Mouse (Mus musculus) c-Kit-positive CD71-negative TER-119-negative erythroid progenitor cells, embryonic 14.5 days (primary cell): ENCODE results near the gene Slc39a9.

Source experiments
- DNase-seq: peaks from one replicate; pipeline ENCODE4 v3.0.0-alpha.2; 2013; ENCODE audit warnings: low read depth

Gene Slc39a9

DNA sequence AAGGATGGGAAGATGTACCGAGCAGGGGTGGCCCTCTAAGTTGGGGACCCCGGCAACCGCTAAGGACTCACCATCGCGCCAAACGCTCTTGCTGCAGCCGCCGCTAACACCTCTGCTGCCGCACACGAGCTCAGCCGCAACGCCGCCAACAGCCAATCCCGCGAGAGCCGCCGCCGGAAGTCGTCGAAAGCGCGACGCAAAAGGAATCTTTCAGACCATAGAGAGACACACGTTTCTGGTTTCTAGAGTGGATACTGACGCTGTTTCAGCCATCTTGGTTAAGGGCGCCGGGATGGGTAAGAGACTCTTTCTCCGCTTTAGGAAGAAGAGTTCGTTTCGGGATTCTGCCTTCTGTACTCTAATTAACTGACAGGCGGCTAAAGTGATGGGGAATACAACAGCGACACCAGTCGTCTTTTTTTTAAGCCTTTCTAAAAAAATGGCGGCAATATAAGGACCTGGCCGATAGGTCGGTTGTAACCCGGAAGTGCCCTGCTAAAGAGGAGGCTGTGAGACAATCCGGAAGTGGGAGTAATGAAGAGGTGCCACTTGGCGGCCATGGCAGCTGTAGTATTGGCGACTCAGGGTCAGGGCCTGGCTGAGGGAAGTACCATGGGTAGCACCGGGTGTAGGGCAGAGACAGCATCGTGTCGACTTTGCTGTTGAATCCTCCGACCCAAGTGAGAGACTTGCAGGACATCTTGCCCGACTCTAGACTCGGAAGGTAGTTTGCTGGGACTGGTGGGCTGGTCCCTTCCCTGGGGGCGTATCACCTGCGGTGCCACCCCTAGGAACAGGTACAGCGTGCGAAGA, at the start of gene Slc39a9, which contains the start of gene Erh:
Gene Slc39a9, plus strand, starts transcription at position 191 of the 813 bp plus-strand sequence.
Gene Erh, minus strand, starts transcription at position 649 of the 813 bp plus-strand sequence.
- DNase-seq: peak; percentile 84

DNA sequence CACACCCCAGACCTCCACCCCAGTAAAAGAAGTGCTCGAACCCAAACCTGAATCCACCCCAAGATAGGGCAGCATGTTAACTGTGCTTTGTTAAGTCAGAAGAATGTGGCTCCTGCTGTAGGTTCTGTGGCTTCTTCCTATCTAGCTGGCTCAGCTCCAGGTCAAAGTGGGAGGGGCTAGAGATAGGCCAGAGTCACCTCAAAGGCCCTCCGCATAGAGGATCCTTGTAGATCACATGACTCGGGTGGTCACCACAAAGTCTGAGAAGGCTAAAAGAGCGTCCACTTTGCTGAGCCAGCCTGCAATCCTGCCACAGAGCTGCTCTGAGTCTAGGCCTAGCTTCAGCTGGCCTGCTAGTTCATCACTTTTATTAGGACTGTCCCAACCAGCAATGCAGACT, 49.5 kb upstream of the Slc39a9 start:
- DNase-seq: no peak

- DNase-seq: no peak
These were observed 48.9 kb upstream of the Slc39a9 start for GRCm38 (mm10) chr12:80594781-80595180.

DNA sequence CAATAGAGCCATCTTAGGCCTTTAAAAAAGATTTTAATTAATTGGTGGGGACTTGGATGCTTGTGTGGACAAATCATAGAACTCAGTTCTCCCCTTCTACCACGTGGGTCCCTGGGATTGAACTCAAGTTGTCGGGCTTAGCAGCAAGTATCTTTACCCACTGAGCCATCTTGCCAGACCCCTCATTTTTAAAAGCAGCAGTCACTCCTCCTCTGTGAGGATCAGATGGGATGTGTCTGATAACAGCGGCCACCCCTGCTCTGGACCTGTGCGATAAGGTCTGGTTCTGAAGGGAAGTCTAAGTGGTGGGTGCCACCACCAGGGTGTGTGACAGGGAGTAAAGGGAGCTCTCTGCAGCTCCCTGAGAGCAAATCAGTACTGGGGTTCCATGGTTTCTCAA, 48.1 kb upstream of the Slc39a9 start:
- no peak for DNase-seq

GRCm38 (mm10) chr12:80595968-80596367, 47.7 kb upstream of the Slc39a9 start:
- no peak for DNase-seq

- no peak for DNase-seq
These were observed 45.4 kb upstream of the Slc39a9 start for GRCm38 (mm10) chr12:80598236-80598635.

DNA sequence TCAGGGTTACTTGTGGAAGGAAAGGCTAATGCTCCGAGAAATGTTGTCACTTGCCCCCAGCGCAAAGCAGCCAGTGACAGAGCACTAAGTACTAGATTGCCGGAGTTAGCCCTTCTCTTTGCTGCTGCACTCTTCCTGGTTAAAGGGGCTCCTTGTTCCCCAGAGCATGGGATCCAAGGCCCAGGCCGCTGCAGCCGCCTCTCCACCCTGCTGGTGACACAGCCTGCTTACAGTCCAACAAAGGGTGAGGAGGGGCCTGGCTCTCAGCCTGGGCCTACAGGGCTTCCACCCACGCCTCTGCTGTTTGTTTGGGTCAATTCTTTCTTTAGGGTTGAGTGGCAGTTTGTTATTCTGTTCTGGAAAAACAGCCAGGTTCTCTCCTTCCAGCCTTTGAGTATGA, 44.9 kb upstream of the Slc39a9 start:
- no peak for DNase-seq

DNA sequence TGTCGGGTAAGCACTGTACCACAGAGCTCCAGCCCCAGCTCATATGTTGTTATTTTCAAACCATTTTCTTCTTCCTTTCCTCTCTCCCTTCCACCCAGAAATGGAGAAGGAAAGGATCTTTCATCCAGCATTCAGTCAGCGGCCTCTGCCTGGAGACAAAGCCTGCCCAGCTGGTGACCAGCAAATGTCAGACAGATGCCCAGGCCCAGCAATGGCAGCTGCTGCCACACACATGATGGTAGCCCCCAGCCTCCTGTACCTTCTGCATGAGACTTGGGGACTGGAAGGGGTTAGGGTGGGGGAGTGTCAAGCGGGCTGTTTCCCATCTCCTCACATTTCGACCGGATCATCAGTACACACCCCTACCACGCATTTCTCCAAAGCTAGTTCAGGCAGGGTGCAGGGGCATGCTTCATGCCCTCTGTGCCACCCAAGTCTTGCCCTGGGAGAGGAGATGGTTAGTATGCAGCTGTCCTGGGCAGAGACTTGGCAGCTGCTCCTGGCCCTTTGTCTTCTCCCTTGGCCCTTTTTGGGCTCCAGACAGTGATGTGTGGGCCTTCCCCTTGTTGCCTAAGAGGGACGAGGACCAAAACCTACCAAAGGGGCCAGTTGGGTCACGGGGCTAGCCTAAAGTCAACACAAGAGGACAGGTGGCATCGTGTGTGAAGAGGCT, 42.0 kb upstream of the Slc39a9 start:
- no peak for DNase-seq

DNA sequence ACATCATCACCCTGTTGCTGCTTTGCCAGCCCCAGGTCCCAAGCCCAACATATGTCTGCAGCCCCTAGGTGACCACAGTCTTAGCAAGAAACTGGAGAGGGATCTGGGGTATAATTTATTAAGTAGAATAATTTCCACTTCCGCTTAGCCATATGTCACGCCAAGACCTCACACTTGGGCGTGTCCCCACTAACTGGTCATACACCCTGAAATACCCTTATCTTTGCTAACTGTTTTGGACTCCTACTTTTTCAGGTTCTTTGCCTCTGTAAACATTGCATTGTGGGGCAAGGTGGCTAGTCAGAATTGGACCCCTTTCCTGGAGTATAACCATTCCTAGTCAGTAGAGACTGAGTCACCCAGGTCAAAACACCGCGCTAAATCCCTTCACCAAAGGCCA, 41.3 kb upstream of the Slc39a9 start:
- no peak for DNase-seq

DNA sequence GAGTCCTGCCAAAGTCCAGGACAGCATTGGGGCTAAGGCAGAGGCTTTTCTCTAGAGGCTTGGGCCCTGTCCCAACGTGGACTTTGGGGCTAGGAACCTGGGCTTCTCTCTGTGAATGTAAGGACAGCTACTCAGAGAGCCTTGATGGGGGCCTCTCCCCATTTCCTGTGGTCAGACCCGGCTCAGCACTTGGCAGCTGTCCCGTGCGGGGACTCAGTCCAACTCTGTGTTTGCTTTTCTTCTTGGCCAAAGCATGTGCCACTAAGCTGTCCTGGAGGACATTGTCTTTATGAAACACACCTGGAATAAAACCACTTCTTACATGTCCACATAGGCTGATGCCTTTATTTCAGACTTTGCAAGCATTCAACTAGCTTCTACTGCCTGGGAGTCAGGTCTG, 40.1 kb upstream of the Slc39a9 start:
- no peak for DNase-seq

DNA sequence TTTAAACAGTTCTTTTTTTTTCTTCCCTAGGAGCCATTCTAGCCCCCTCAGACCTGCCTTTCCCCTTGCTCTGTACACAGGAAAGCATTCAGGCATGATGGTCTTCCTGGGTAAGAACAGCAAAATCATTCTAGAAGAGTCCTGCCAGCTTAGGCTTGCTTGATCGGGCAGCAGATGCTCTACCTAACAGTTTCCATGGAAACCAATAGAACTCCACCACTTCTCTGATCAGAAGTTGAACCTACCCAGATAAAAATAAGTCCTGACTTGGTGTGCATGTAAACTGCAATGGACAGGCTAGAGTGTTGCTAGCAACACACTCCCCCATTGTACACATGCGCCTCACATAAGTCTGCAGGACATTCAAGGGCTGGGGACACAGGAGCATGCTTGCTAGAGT, 39.5 kb upstream of the Slc39a9 start:
- no peak for DNase-seq

DNA sequence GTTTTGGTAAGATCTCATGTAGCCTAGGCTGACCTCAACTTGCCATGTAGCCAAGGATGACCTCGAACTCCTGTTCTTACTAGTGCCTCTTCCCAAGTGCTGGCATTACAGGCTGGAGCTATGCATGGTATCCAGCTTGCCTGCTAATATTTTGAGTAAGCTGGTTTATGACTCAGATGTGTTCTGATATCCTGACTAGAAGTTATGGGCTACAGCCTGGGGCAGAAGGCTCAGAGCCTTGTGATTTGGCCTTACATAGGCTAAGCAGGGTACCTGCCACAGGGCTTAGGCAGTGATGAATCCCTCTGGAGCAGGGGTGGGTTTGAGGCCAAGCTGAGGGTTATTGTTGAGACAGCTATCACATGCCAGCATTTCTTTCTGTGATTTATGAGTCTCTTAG, 35.1 kb upstream of the Slc39a9 start:
- no peak for DNase-seq

DNA sequence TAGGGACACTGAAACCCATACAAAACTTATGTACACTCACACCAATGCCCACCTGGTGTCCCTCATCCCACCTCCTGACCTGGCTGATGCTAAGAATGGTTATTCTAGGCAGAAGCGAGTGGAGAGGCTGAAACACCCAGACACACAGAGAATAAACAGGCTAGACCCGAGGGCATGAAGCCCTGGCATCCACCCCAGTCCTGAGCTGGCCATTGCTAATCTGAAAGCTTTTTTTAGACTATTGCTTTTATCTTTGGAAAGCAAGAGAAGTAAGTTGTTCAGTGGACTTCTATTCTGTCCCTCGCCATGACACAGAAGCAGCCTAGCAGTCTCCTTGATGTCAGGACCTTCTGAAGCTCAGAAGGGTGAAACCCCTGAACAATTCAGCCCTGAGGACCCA, 33.8 kb upstream of the Slc39a9 start:
- DNase-seq: no peak

- DNase-seq: no peak
These were observed 31.4 kb upstream of the Slc39a9 start for GRCm38 (mm10) chr12:80612113-80612791.

DNA sequence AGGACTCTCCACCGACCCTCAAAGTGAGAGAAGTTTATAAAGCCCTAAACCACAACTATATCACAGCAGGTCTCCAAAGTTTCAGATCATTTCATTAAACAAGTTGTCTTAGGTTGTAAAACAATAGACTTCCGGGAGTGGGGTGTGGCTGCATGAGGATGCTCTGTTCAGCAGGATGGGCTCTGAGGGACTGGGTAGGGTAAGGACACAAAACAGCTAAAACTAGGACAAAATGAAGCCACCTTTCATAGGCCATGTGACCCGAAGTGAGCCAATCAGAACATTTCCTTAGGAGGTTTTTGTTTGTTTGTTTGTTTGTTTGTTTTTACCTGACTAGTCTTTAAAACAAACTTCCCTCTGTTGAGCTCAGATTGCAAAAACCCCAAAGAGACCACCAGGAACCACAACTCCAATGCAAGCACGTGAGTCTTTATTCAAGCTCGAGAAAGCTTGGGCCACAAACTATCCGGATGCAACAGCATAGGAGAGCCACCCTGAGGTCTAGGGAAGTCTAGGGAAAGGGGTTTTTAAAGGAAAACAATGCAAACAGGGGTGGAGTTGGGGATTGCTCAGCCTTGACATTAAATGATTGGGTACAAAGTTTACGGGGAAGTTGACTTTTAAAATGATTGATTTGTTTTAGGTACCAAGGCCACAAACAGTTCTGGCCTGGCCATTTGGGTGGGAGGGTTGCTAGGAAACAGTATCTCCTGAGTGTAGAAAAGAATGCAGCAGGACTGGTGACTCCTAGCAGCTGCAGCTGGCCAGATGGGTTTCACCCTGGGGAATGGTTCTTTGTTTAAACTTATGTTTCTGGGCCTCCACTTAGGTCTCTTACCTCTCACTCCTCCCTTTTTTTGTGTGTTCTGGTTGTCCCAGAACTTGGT, 28.1 kb upstream of the Slc39a9 start:
- DNase-seq: no peak

DNA sequence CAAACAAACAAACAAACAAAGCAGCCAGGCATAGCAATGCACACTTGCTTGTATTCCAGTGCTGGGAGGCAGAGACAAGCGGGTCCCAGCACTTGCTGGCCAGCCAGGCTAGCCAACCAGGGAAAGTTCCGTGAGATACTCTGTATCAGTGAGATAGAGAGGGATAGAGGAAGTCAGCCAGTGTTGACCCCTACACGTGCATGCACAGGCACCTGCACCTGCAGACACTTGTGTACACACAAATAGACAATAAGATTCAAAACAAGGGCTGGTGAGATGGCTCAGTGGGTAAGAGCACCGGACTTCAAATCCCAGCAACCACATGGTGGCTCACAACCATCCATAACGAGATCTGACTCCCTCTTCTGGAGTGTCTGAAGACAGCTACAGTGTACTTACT, 23.2 kb upstream of the Slc39a9 start:
- DNase-seq: no peak

GRCm38 (mm10) chr12:80631790-80632189, 11.9 kb upstream of the Slc39a9 start:
- DNase-seq: no peak

DNA sequence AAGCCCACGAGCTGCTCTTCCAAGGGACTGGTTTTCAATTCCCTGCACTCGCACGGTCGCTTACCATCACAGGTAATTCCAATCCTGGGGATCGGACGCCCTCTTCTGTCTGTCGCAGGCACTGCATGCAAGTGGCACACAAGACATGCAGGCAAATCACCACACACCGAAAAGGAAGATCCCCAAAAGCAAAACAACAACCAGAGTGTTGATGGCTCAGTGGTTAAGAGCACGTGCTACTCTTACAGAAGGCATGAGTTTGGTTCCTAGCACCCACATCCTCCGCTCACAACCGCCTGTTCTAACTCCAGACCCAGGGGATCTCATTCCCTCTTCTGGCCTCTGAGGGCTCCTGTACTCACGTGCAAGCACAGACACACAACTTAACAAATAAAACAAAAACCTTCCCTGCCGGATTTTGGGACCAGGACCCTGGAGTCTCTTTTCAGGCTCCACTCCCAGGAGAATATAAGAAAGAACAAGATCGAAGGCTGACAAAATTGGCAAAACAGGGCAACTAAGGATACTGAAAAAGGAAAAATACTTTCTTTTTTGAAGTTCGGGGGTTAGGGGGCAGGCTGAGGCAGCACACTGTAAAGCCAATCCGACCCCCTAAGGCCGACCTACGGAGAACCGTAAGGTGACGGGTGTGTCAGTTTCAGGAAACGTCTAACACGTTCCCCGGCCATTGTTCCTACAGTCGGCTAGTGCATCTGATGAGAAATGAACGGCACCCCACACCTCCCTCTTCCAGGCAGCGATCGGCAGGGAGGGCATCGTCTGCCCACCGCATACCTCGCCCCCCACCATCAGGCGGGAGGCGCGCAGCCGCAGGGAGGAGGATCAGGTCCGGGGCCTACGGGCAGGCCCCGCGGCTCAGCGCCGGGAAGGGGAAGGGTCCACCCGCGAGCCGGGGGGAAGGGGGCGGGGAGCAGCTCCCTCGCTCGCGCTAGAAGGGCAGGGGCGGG, 674 bp upstream of the Slc39a9 start:
- DNase-seq: peak; percentile 74

- no peak for DNase-seq
These were observed 804 bp downstream of the Slc39a9 start for GRCm38 (mm10) chr12:80644506-80644868.

GRCm38 (mm10) chr12:80646377-80646776, 2.7 kb downstream of the Slc39a9 start:
- DNase-seq: no peak
